Mouse (Mus musculus) gastrocnemius, adult 2 months (tissue): ENCODE data around the gene Trmt112. TPM values are rescaled to one million over a fixed set of nuclear protein-coding genes. Genes with fewer than 3 reads are reported as not detected.
A peak's percentile ranks its signal among the peaks of the same experiment; 100 is the strongest.

ENCODE experiments used
- DNase-seq: peaks from one replicate; pipeline ENCODE4 v3.0.0; 2022
- H3K27ac ChIP-seq: fragments of 200-600 bp; 2 replicates; pipeline ENCODE4 v1.8.1; 2022; ENCODE audit warnings: mild to moderate bottlenecking
- H3K4me3 ChIP-seq: fragments of 200-600 bp; 2 replicates; pipeline ENCODE4 v1.8.1; 2022; ENCODE audit warnings: mild to moderate bottlenecking, moderate library complexity
- CTCF ChIP-seq: fragments of 200-600 bp; IDR thresholded peaks from 2 replicates; pipeline ENCODE4 v1.8.1; 2022; ENCODE audit warnings: antibody characterized with exemption, mild to moderate bottlenecking, moderate library complexity
- intact Hi-C: fragments of 180-260 bp; cut with DNase I; formaldehyde crosslinking; loops from one replicate; pipeline ENCODE4 v1.15.1; 2025
- total RNA-seq, 2 experiments: library from RNA; stranded (reverse); gene quantifications; 2 replicates each; pipeline ENCODE4 v1.2.3; 2021

The Trmt112 gene
- total RNA-seq, 2 experiments from 2014 or later, result 32.7 to 41.3 TPM

DNA sequence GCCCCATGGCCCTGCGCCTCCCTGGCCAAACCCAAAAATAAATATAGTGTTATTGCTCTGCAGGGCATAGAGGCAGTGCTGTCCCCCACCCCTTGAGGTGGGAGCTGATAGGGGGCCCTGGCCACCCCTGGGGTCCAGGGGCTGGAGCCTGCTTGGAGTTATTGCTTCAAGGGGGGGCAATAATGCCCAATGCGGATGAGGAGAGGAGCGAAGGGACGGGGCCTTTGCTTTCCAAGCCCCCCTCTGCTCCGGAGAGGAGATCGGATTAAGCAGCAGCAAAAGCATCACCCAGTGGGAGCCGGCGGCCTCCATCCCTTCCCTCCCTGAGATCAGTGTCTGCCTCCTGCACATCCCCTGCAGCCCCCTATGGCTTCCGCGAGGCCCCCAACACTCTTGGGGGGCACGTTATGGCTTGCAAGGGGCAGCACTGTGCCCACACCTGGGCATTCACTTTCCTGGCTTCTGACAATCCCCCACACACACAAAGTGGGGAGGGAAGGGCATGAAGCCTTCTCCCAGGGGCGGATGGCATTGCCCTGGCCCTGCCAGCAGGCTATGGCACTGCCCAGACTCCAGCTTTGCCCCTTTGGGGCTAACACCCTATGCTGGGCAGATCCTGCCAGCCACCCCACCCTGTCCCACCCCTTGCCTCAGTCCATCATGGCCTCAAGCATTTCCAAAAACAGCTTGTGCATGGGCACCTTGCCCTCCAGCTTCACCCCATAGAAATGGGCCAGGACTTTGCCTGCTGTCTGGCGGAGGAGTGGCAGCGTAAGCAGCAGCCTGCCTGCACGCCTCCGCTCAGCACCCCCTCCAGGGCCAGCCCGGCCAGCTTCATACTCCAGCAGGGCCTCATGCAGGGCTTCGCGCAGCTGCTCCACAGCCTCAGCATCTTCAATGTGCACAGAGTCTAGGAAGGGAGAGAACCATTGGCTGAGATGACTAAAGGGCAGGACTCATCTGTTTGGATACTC lies 1.9 kb downstream of the Trmt112 start:
- DNase-seq, result no peak
- H3K4me3 ChIP-seq, result peak overlapping the region; percentile 91
- no peak overlapping the region for H3K27ac ChIP-seq
- TF ChIP-seq CTCF, result no peak
- intact Hi-C loops, result no loop called here

DNA sequence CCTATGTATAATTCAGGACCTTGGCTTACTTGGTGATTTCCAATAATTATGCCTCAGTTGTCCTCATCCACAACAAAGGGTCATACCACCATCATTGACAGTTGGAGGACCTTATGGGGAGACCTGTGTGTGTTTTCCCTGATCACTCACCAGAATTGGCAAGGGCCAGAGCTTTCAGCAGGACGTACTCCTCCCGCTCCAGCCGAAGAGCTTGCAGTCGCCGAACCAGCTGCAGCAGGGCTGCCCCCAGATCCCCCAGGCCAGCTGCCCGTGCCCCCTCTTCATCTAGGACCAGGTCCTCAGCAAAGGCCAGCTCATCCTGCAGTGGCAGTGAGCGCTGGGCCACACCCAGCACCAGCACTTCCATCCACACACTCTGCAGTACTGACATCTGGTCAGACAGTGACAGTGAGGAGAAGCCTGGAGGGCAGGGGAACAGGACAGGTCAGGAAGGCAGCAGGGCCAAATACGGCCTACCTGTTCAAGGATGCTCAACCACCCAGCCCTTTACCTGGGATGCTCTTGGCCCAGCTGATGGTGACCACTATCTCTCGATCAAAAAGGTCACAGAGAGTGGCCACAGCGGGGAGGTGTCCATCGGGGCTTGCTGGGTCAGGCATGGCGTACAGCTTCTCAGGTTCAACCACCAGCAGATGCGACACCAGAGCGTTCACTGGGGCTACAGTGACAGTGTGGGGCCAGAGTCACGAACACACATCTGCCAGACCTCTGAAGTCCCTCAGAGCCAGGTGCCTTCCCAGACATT lies 2.9 kb downstream of the Trmt112 start:
- H3K4me3 ChIP-seq, result no peak overlapping the region
- TF ChIP-seq CTCF, result no peak
- no peak for DNase-seq
- no peak overlapping the region for H3K27ac ChIP-seq
- intact Hi-C loops, result no loop called here

DNA sequence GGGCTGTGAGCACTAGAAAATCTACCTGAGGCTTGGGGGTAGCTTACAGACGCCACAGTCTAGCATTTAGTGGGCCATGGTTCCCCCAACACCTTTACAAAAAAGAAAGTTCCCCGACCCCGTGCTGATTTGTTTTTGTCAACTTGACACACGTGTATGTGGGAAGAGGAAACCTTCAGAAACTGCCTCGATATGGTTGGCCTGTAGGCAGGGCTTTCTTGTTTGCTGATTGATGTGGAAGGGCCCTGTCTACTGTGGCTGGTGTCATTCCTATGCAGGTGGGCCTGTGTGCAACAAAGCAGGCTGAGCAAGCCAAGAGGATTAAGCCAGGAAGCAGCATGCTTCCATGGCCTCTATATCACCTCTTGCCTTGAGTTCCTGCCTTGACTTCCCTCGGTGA lies 3.5 kb downstream of the Trmt112 start:
- DNase-seq, result no peak
- Histone ChIP-seq H3K4me3 (no peak overlapping the region), H3K27ac (no peak overlapping the region)
- TF ChIP-seq CTCF, result no peak
- intact Hi-C loops, result no loop called here

DNA sequence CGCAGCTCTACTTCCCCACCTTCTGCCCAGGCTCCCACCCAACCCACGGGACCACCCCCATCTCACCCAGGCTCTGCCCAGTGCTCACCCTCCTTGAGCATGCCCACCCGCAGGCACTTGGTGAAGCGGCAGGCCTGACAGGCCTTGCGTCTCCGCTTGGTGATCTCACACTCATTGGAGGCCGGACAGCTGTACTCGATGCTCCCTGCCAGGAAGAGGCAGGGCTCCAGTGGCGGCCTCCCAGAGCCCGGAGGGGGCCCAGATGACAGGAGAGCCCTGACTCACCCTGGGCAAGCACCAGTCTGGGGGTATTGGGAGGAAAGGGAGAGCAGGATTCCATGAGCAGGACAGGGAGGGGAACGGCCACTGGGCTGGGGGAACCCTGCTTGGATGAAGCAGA lies 4.5 kb downstream of the Trmt112 start:
- intact Hi-C loops, result no loop called here
- peak; percentile 63 for DNase-seq
- Histone ChIP-seq H3K27ac (peak overlapping the region; percentile 28; the same call in 1 of the 2 replicates), H3K4me3 (no peak overlapping the region)
- TF ChIP-seq CTCF, result no peak

DNA sequence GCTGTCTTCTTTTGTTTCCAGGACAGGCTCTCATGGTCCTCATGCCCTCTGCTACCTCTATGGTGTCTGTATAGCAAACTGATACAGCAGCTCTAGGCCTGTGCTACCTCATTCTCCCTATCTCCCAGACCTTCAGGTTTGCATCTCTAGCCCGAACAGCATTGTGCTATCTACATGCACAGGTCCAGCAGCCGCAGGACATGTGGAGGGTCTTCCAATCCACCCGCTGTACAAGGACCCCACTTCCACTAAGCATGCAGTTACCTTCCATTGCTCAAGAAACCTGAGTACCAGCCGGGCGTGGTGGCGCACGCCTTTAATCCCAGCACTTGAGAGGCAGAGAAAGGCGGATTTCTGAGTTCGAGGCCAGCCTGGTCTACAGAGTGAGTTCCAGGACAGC lies 5.0 kb downstream of the Trmt112 start:
- Histone ChIP-seq H3K27ac (peak overlapping the region; percentile 28; the same call in 1 of the 2 replicates), H3K4me3 (no peak overlapping the region)
- intact Hi-C loops, result no loop called here
- DNase-seq, result no peak
- no peak for TF ChIP-seq CTCF

DNA sequence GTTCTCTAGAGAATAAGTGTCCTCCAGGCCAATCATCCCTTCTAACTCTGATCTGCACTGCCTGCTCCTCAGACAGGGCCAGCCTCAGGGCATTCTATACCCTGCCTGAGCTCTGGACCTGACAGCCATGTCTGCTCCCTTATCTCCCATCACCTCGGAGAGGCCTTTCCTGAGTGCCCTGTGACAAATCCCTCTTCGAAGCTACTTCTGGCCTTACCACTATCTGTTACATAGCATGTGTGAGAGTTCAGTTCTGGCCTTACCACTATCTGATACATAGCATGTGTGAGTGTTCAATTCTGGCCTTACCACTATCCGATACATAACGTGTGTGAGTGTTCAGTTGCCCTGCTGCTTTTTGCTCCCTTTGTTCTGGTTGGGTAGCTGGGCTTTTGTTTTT lies 5.8 kb downstream of the Trmt112 start:
- intact Hi-C loops, result no loop called here
- H3K27ac ChIP-seq, result no peak overlapping the region
- no peak for DNase-seq

DNA sequence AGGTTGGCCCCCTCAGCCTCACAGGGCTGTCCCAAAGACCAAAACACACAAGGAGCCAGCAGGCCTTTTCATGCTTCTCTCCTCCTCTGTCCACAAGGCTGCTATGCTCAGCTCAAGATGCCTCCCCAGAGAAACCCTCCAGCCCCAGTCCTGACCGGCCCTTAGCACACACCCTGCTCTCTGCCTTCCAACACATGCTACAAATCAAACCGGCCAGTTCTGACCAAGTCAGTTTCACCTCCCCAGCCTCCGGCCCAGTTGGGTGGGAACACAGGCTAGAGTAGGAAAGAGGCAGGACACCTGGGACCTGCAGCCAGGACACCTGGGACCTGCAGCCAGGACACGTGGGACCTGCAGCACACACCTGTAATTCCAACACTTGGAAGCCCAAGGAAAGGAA lies 7.0 kb downstream of the Trmt112 start:
- DNase-seq, result no peak
- no peak overlapping the region for H3K4me3 ChIP-seq
- intact Hi-C loops, result no loop called here
- no peak overlapping the region; the same call in 1 of the 2 replicates for H3K27ac ChIP-seq
- TF ChIP-seq CTCF, result no peak

More for the DNA sequence above, 5.8 kb downstream of the Trmt112 start:
- no peak overlapping the region for H3K4me3 ChIP-seq
- TF ChIP-seq CTCF, result no peak

DNA sequence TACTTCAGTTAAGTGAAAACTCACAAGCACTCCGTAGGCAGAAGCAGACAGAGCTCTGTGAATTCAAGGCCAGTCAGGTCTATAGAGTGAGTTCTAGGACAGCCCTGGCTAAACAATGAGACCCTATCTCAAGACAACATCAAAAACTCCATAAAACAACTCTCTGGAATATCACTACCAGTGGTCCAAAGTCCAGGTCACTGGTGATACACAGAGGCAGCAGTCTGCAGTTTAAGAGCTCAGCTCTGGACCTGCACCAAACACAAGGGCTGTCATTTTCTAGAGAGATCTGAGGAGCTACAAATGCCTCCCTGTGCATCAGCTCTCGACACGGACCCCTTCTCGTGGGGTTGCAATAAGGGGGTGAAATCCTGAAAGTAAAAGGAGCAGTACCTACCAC lies 8.8 kb downstream of the Trmt112 start:
- Histone ChIP-seq H3K4me3 (no peak overlapping the region), H3K27ac (no peak overlapping the region)
- intact Hi-C loops, result no loop called here
- no peak for TF ChIP-seq CTCF
- no peak for DNase-seq

DNA sequence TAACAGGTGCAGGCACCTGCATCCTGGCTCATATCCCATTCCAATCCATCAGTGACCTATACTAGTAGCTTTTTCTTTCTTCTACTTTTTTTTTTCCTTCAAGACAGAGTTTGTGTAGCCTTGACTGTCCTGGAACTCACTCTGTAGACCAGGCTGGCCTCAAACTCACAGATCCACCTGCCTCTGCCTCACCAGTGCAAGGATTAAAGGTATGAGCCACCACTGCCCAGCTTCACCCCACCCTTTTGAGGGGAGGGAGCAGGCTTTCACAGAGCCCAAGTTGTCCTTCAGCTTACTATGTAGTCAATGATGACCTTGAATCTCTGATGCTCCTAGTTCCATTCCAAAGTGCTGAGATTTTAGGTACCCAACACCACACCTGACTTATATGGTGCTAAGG lies 9.9 kb downstream of the Trmt112 start:
- H3K27ac ChIP-seq, result peak overlapping the region; percentile 91
- intact Hi-C loops, result no loop called here
- no peak overlapping the region for H3K4me3 ChIP-seq
- TF ChIP-seq CTCF, result no peak
- no peak for DNase-seq

DNA sequence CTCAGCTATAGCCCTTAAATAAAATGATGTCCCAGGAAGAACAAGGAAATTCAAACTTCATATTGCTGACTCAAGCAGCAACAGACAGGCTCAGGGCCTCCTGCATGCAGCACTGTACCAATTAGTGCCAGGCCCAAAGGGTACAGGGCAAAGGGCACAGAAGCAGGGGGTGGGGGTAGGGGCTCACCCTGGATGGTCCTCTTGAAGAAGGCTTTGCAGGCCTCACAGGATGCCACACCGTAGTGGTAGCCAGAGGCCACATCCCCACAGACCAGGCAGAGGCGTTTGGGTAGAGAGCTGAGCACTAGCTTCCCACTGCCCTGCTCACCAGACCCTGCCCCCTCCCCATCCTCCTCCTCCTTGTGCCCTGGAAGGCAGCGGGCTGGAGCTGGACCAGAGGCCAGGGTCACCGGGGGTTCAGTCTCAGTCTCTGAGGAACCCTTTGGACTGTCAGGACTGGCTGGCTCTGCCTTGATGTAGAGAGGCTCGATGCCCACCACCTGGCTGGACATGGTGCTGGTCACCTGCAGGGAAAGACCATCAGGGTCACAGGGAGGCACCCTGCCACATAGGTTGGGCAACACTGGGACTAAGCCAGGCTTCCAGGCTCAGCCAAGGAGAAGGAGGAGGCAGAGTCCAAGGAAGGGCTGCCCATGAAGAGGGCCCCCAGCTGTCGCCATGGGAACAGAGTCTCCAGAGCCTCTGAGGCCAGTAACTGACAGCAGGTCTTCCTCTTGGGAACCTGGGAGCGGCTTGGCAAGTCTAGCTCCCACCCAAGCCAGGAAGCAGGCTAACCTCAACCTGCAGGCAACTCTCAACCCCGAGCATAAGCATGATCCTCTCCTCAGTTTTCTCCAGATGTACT lies 10.6 kb downstream of the Trmt112 start:
- peak overlapping the region; percentile 88 for H3K4me3 ChIP-seq
- DNase-seq, result peak; percentile 84
- no peak for TF ChIP-seq CTCF
- H3K27ac ChIP-seq, result peak overlapping the region; percentile 91
- intact Hi-C loops, result no loop called here

DNA sequence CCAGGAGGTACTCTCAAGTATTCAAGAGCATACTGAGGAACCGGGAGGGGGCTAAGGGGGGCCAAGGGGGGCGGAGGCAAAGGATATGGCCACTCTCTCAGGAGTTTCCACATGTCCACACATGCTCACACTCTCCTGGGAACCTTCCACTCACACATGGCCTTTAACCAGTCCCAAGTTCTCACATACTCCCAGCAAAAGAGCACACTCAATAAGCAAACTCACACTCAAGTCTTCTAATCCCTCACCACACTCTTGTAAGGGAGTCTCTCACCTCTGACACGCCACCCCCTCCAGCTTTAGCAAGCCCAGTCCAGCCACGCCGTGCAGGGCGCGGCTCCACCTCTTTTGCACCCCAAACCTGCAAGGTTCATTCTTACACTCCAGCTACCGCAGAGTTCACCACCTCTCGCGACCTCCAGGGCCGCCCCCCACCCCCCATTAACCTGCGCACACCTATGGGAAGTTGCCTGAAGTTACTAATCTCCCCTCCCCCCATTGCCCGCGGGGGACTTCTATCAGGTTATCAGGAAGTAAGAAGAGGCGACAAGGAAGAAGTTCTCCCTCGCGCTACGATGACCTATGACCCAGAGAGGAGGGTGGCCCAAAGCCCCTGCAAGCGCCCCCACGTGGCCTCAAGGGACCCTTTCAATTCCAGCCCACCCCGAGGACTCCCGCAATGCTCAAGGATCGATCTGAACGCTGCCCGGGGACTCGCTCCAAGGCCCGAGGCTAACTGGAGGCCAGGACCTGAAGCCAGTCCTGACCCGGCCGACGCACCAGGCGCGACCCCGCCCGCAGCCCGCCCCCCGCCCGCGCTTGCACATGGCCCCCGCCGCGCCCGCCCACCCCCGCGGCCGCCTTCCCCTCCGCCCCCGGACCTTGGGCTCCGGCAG lies 11.5 kb downstream of the Trmt112 start:
- intact Hi-C loops, result no loop called here
- 0 out of 2 replicates have a peak, but pooled peaks have one; percentile 3 for TF ChIP-seq CTCF
- DNase-seq, result peak; percentile 69
- Histone ChIP-seq H3K4me3 (peak overlapping the region; percentile 88), H3K27ac (peak overlapping the region; percentile 91)
